Mouse (Mus musculus): ENCODE data around the gene Klhl32.

DNA sequence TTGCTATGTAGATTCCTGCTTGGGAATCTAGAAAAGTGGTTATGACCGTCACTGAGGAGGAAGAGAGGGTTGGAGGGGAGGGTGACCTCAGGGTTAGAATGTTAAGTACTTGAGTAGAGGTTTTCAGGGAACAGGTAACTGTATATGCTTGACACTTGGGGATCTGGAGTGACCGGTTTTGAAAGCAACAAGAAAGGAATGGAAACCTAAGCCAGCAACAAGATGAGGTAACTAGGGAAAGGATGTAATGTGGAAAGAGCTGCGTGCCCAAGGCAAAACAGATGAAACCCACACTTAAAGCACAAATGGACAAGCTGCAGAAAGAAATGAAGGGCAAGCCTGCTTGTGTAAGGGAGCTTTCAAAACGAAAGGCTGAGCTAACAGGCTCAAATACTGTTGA lies 18.3 kb upstream of the Klhl32 start:
- TF ChIP-seq POLR2A (IDR thresholded peaks at IDR 0.05; ENCODE audit: extremely low read depth, insufficient read depth, low read length): no peak
- no peak for TF ChIP-seq CTCF (IDR thresholded peaks at IDR 0.05; ENCODE audit: low read depth, low read length)

Data from liver, adult 2 months (tissue).